Mouse (Mus musculus) heart, adult 2 months (tissue): Measurements from ENCODE around the gene Tlr12. TPM values are rescaled to one million over a fixed set of nuclear protein-coding genes. Genes with fewer than 3 reads are reported as not detected.

Source experiments
- DNase-seq, 2 experiments: peaks; one replicate each; pipeline ENCODE4 v3.0.0; 2021
- H3K27ac ChIP-seq: fragments of 200-600 bp; 2 replicates; pipeline ENCODE4 v1.8.1; 2022
- H3K27me3 ChIP-seq: fragments of 200-500 bp; 2 replicates; pipeline ENCODE4 v1.6.1; 2012; ENCODE audit warnings: mild to moderate bottlenecking, low read length, inconsistent platforms, mixed read lengths; ENCODE audit not compliant: control insufficient read depth, insufficient read depth
- H3K36me3 ChIP-seq: fragments of 200-500 bp; 2 replicates; pipeline ENCODE4 v1.6.1; 2012; ENCODE audit warnings: low read length, inconsistent platforms; ENCODE audit not compliant: control insufficient read depth, insufficient read depth
- H3K4me1 ChIP-seq: fragments of 200-500 bp; 2 replicates; pipeline ENCODE4 v1.6.1; 2011; ENCODE audit warnings: low read length; ENCODE audit not compliant: control insufficient read depth, insufficient read depth
- H3K4me3 ChIP-seq: fragments of 200-600 bp; 2 replicates; pipeline ENCODE4 v1.8.1; 2022
- H3K79me2 ChIP-seq: fragments of 200-500 bp; replicated peaks from 2 replicates; pipeline ENCODE4 v1.6.1; 2012; ENCODE audit warnings: mild to moderate bottlenecking, inconsistent platforms, low read length, moderate library complexity, mixed read lengths; ENCODE audit not compliant: control insufficient read depth, insufficient read depth
- H3K9ac ChIP-seq: fragments of 200-500 bp; 2 replicates; pipeline ENCODE4 v1.6.1; 2012; ENCODE audit warnings: low read depth, mild to moderate bottlenecking, control low read depth, inconsistent platforms, low read length, mixed read lengths
- CTCF ChIP-seq: fragments of 200-600 bp; IDR thresholded peaks from 2 replicates; pipeline ENCODE4 v1.8.1; 2022; ENCODE audit warnings: antibody characterized with exemption, mild to moderate bottlenecking, moderate library complexity
- EP300 ChIP-seq: fragments of 200-500 bp; IDR thresholded peaks from 2 replicates; pipeline ENCODE4 v1.6.1; 2011; ENCODE audit warnings: low read depth, low read length, control low read depth; ENCODE audit not compliant: insufficient read depth
- POLR2A ChIP-seq: fragments of 200-500 bp; IDR thresholded peaks from 2 replicates; pipeline ENCODE4 v1.6.1; 2011; ENCODE audit warnings: mild to moderate bottlenecking, low read depth, low read length, control low read depth; ENCODE audit not compliant: insufficient read depth
- WGBS: fragments of 180-500 bp; shearing (Covaris S2); methylation state at CpG from one replicate; pipeline ENCODE4 v1.1.7; 2018; 5-methylcytosine and 5-hydroxymethylcytosine counted together
- intact Hi-C: fragments of 180-260 bp; cut with DNase I; formaldehyde crosslinking; loops from one replicate; pipeline ENCODE4 v1.15.1; 2025
- polyA plus RNA-seq: library from polyadenylated mRNA; depleted of rRNA; stranded (reverse); fragments of >200 nt; gene quantifications from 2 replicates; pipeline ENCODE4 v1.2.3, GENCODE M21; 2012
- total RNA-seq, 2 experiments: library from RNA; stranded (reverse); gene quantifications; 2 replicates each; pipeline ENCODE4 v1.2.3; 2021

Gene Tlr12
- total and polyA plus RNA-seq, 3 experiments: 0.09 to 0.21 (median 0.10) TPM

- Histone ChIP-seq H3K27me3 (no peaks in the 10 kb centered on the region), H3K27ac (no peak overlapping the region), H3K9ac (no peak overlapping the region), H3K4me3 (no peak overlapping the region), H3K4me1 (no peaks in the 10 kb centered on the region), H3K36me3 (no peaks in the 10 kb centered on the region), H3K79me2 (no peaks in the 10 kb centered on the region)
- no peak for DNase-seq
- WGBS: 28% methylated on average over 7 of the region's 7 CpGs
- intact Hi-C loops: no loop called here
- no peak for TF ChIP-seq EP300
- TF ChIP-seq POLR2A: no peak
- no peak for TF ChIP-seq CTCF
Measured at GRCm38 (mm10) chr4:128646762-128647161, 28.3 kb upstream of the Tlr12 start.

- Histone ChIP-seq H3K9ac (no peak overlapping the region), H3K36me3 (no peaks in the 10 kb centered on the region), H3K4me1 (no peaks in the 10 kb centered on the region), H3K4me3 (no peak overlapping the region), H3K27ac (no peak overlapping the region), H3K79me2 (no peaks in the 10 kb centered on the region), H3K27me3 (no peaks in the 10 kb centered on the region)
- 68% methylated on average over 6 of the region's 6 CpGs for WGBS
- intact Hi-C loops: no loop called here
- TF ChIP-seq EP300 (no peak), POLR2A (no peak), CTCF (no peak)
- DNase-seq: no peak
Measured at GRCm38 (mm10) chr4:128645896-128646295, 27.5 kb upstream of the Tlr12 start.

GRCm38 (mm10) chr4:128641766-128642717 is 23.6 kb upstream of the Tlr12 start:
- H3K4me3 ChIP-seq: no peak overlapping the region
- no peaks in the 10 kb centered on the region for H3K79me2 ChIP-seq
- intact Hi-C loops: no loop called here
- no peaks in the 10 kb centered on the region for H3K4me1 ChIP-seq
- WGBS: 54% methylated on average over 23 of the region's 23 CpGs
- TF ChIP-seq POLR2A: no peak
- no peak for TF ChIP-seq EP300
- no peak overlapping the region for H3K9ac ChIP-seq
- H3K36me3 ChIP-seq: no peaks in the 10 kb centered on the region
- DNase-seq: no peak
- H3K27ac ChIP-seq: no peak overlapping the region
- H3K27me3 ChIP-seq: no peaks in the 10 kb centered on the region; the same call in 1 of the 2 replicates

- Histone ChIP-seq H3K9ac (no peak overlapping the region), H3K27ac (no peak overlapping the region), H3K4me3 (no peak overlapping the region), H3K4me1 (no peaks in the 10 kb centered on the region; the same call in 1 of the 2 replicates), H3K27me3 (no peaks in the 10 kb centered on the region; the same call in 1 of the 2 replicates), H3K36me3 (no peaks in the 10 kb centered on the region), H3K79me2 (no peaks in the 10 kb centered on the region)
- no peak for DNase-seq
- WGBS: 80% methylated on average over 18 of the region's 18 CpGs
- TF ChIP-seq POLR2A (no peak), EP300 (no peak), CTCF (no peak)
- intact Hi-C loops: no loop called here
Measured at GRCm38 (mm10) chr4:128638265-128638923, 20.0 kb upstream of the Tlr12 start.

GRCm38 (mm10) chr4:128637250-128637649 is 18.8 kb upstream of the Tlr12 start:
- H3K79me2 ChIP-seq: no peaks in the 10 kb centered on the region
- H3K4me1 ChIP-seq: no peaks in the 10 kb centered on the region; the same call in 1 of the 2 replicates
- no peak overlapping the region for H3K4me3 ChIP-seq
- H3K27ac ChIP-seq: no peak overlapping the region
- no peak for DNase-seq
- no peaks in the 10 kb centered on the region; the same call in 1 of the 2 replicates for H3K27me3 ChIP-seq
- WGBS: 23% methylated on average over 11 of the region's 11 CpGs
- TF ChIP-seq CTCF: no peak
- TF ChIP-seq POLR2A: no peak
- TF ChIP-seq EP300: no peak
- H3K36me3 ChIP-seq: no peaks in the 10 kb centered on the region
- intact Hi-C loops: no loop called here
- no peak overlapping the region for H3K9ac ChIP-seq
